Mouse (Mus musculus) c-Kit-positive CD71-positive TER-119-positive erythroid progenitor cells, embryonic 14.5 days (primary cell): ENCODE measurements around the gene Olfr742.

Experiments used
- DNase-seq: peaks from one replicate; pipeline ENCODE4 v3.0.0-alpha.2; 2013; ENCODE audit warnings: low spot score

The Olfr742 gene

DNA sequence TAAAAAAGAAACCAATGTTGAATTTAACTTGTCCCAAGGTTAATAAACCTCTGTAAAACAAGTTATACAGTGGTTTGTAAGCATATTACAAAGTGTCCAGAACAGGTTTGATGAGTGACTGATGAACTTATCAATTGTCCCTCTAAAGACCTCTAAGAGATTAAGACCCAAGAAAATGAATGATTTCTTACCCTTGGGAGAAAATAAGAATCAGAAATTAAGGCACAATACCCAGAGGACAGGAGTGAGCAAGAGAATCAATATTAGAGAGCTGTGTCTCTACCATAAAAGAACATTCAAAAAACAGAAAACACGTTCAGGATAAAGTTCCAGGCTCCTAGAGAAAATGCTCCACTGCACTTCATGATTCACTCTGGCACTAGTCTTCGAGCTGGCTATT, at the start of gene Olfr742:
TSS of gene Olfr742 (plus strand) at position 301 of the 400 bp plus-strand sequence.
- DNase-seq = no peak

DNA sequence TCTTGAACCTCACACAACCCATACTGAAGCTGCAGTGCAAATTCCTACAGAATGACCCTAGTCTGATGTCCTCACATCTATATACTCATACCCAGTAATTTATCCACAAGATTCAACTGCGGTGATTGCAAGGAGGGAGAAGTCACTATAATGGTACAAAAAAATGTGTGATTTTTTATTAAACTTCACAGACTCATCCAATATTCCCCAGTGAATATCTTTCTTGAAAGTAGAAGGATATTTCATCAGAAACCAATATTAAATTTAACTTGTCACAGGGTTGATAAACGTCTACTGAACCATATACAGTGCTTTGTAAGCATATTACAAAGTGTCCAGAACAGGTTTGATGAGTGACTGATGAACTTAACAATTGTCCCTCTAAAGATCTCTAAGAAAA, 31.0 kb upstream of the Olfr742 start, which contains the start of gene Olfr741:
TSS of gene Olfr741 (plus strand) at position 301 of the 400 bp plus-strand sequence.
- no peak for DNase-seq

DNA sequence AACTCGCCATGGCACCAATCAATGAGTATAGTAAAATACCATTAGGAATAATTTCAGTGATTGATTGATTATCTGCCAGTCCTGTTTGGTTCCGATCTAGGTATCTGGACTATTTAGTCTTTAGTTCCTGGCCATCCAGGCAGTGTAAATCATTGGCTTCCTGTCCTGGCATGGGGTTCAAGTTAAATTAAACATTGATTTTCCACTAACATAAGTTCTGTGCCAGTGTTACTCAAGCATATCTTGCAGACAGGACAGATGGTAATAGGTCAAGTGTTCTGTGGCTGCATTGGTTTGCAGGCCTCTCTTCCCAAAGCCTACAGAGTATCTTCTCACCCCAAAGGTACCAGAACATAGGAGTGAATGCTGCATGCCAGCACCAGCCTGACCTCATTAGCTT, 25.0 kb upstream of the Olfr742 start:
- no peak for DNase-seq

DNA sequence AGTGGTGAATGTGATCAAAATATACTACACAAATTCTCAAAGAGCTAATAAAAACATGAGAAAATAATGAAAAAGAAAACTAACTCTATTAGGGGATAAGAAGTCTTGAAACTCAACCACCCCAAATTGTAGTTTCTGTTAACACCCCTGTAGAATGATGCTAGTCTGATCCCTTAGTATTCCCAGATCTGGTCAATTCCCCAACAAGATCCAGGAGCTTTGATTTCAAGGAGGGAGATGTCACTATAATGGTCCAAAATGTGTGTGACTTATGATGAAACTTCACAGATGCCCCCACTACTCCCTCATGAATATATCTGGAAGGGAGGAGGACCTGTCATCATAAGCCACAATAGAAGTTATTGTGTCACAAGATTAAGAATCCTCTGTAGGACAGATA, 18.1 kb downstream of the Olfr742 start, which contains the start of gene Olfr743:
TSS of gene Olfr743 (plus strand) at position 301 of the 400 bp plus-strand sequence.
- no peak for DNase-seq

DNA sequence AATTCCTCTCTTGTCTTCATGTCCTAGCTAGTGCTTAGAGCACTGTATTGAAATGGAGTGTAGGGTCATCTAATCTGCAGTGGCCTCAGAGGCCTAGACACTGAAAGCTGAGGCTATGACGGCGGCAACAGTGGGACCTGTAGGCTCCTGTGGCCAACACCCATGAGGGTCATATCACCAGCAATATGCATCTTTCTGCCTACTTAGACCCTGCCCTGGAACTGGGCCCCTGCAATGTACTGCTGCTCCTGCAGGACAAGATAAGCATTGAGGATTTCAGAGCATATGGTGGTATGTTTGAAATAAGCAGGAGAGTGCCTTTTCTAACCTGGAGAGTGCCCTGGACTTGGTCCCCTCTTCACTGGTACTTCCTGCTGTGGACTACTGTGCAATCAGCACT, 49.3 kb downstream of the Olfr742 start:
- no peak for DNase-seq
